Mouse (Mus musculus) neural tube, embryonic 15.5 days (tissue): ENCODE data around the gene Phyh. TPM values are rescaled to one million over a fixed set of nuclear protein-coding genes. Genes with fewer than 3 reads are reported as not detected.
"Not testable (repeated sequence)": the region's sequence is repeated elsewhere in the genome, so short reads cannot be mapped to it uniquely, and the experiment has no call there.

Experiments
- ATAC-seq: fragments of 200-750 bp; cut with Nextera tagmentation; 2 replicates; pipeline ENCODE4 v1.8.0; 2017; ENCODE audit warnings: mild to moderate bottlenecking, moderate TSS enrichment, moderate library complexity; ENCODE audit not compliant: low FRiP score
- H3K27ac ChIP-seq: fragments of 300-500 bp; sonication (generic); replicated peaks from 2 replicates; pipeline ENCODE4 v1.5.1; 2015; ENCODE audit warnings: mild to moderate bottlenecking, inconsistent platforms
- H3K27me3 ChIP-seq: fragments of 300-500 bp; sonication (generic); replicated peaks from 2 replicates; pipeline ENCODE4 v1.6.1; 2015; ENCODE audit warnings: inconsistent platforms
- H3K36me3 ChIP-seq: fragments of 300-500 bp; sonication (generic); 2 replicates; pipeline ENCODE4 v1.6.1; 2015; ENCODE audit warnings: inconsistent platforms
- H3K4me1 ChIP-seq: fragments of 300-500 bp; sonication (generic); 2 replicates; pipeline ENCODE4 v1.6.1; 2015; ENCODE audit warnings: inconsistent platforms
- H3K4me2 ChIP-seq: fragments of 300-500 bp; sonication (generic); 2 replicates; pipeline ENCODE4 v1.6.1; 2015; ENCODE audit warnings: inconsistent platforms, mild to moderate bottlenecking, moderate library complexity
- H3K4me3 ChIP-seq: fragments of 300-500 bp; sonication (generic); replicated peaks from 2 replicates; pipeline ENCODE4 v1.5.1; 2015; ENCODE audit warnings: mild to moderate bottlenecking, inconsistent platforms
- H3K9ac ChIP-seq: fragments of 300-500 bp; sonication (generic); replicated peaks from 2 replicates; pipeline ENCODE4 v1.6.1; 2015; ENCODE audit warnings: mild to moderate bottlenecking, inconsistent platforms
- H3K9me3 ChIP-seq: fragments of 300-500 bp; sonication (generic); replicated peaks from 2 replicates; pipeline ENCODE4 v1.6.1; 2016; ENCODE audit warnings: inconsistent platforms
- WGBS: fragments of 180-500 bp; shearing (Covaris S2); methylation state at CpG from one replicate; pipeline ENCODE4 v1.1.7; 2015; ENCODE audit warnings: mixed read lengths; 5-methylcytosine and 5-hydroxymethylcytosine counted together
- polyA plus RNA-seq: library from polyadenylated mRNA; unstranded; fragments of >200 nt; fragmentation: Nextera tagmentation; extraction: Ambion mirVana; gene quantifications from 2 replicates; pipeline ENCODE4 v1.2.1, GENCODE M21; 2015

Phyh gene
- polyA plus RNA-seq, 1 experiment from 2014 or later = 97.9 TPM

DNA sequence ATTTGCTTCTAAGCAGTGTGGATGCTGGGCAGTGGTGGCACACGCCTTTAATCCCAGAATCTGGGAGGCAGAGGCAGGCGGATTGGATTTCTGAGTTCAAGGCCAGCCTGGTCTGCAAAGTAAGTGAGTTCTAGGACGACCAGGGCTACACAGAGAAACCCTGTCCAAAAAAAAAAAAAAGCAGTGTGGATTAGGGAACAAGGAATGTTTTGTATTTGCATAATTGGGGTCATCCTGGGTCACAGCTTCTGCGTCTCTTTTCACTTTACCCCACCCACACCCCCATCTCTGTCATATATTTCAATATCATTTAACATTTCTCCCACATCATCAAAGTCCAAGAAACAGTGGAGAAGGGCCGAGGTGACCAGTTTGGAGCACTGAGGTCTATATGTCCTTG lies 2.2 kb downstream of the Phyh start:
- Histone ChIP-seq H3K4me2 (no peak overlapping the region), H3K9me3 (no peaks in the 10 kb centered on the region)
- WGBS = 67% methylated on average over 5 of the region's 5 CpGs

GRCm38 (mm10) chr2:4922476-4923164 lies 3.8 kb downstream of the Phyh start:
- ATAC-seq = no peak
- peaks cover 10% of the 10 kb centered on the region; the same call in 1 of the 2 replicates for H3K36me3 ChIP-seq
- no peak overlapping the region for H3K9ac ChIP-seq
- H3K4me1 ChIP-seq = peaks cover 8% of the 10 kb centered on the region
- no peaks in the 10 kb centered on the region for H3K27me3 ChIP-seq
- no peak overlapping the region for H3K4me2 ChIP-seq
- no peak overlapping the region for H3K27ac ChIP-seq
- no peak overlapping the region for H3K4me3 ChIP-seq
- 80% methylated on average over 7 of the region's 7 CpGs for WGBS
- H3K9me3 ChIP-seq = no peaks in the 10 kb centered on the region

More for the DNA sequence above, 2.2 kb downstream of the Phyh start:
- no peak for ATAC-seq
- H3K9ac ChIP-seq = no peak overlapping the region
- H3K4me1 ChIP-seq = peaks cover 9% of the 10 kb centered on the region
- no peak overlapping the region for H3K27ac ChIP-seq
- peaks cover 5% of the 10 kb centered on the region; the same call in 1 of the 2 replicates for H3K36me3 ChIP-seq
- no peak overlapping the region for H3K4me3 ChIP-seq
- H3K27me3 ChIP-seq = no peaks in the 10 kb centered on the region

- no peak for ATAC-seq
- Histone ChIP-seq H3K4me2 (no peak overlapping the region), H3K4me3 (no peak overlapping the region), H3K27me3 (no peaks in the 10 kb centered on the region), H3K9ac (no peak overlapping the region), H3K36me3 (peaks cover 29% of the 10 kb centered on the region), H3K4me1 (no peaks in the 10 kb centered on the region), H3K27ac (no peak overlapping the region), H3K9me3 (no peaks in the 10 kb centered on the region)
- 96% methylated on average over 3 of the region's 3 CpGs for whole genome bisulfite sequencing
Observed at GRCm38 (mm10) chr2:4927391-4927790, 8.6 kb downstream of the Phyh start.

- Histone ChIP-seq H3K4me3 (no peak overlapping the region), H3K27me3 (no peaks in the 10 kb centered on the region), H3K9ac (no peak overlapping the region), H3K4me1 (no peaks in the 10 kb centered on the region), H3K27ac (no peak overlapping the region), H3K9me3 (no peaks in the 10 kb centered on the region), H3K36me3 (peaks cover 32% of the 10 kb centered on the region), H3K4me2 (no peak overlapping the region)
- ATAC-seq = no peak
- WGBS = 92% methylated on average over 2 of the region's 2 CpGs
Observed at GRCm38 (mm10) chr2:4929230-4929629, 10.4 kb downstream of the Phyh start.

GRCm38 (mm10) chr2:4934516-4934915 lies 15.7 kb downstream of the Phyh start:
- Histone ChIP-seq H3K4me1 (no peaks in the 10 kb centered on the region), H3K9ac (no peak overlapping the region), H3K27me3 (no peaks in the 10 kb centered on the region), H3K4me3 (no peak overlapping the region), H3K27ac (no peak overlapping the region), H3K36me3 (peaks cover 43% of the 10 kb centered on the region), H3K4me2 (no peak overlapping the region), H3K9me3 (no peaks in the 10 kb centered on the region)
- ATAC-seq = no peak
- 92% methylated on average over 9 of the region's 9 CpGs for WGBS

DNA sequence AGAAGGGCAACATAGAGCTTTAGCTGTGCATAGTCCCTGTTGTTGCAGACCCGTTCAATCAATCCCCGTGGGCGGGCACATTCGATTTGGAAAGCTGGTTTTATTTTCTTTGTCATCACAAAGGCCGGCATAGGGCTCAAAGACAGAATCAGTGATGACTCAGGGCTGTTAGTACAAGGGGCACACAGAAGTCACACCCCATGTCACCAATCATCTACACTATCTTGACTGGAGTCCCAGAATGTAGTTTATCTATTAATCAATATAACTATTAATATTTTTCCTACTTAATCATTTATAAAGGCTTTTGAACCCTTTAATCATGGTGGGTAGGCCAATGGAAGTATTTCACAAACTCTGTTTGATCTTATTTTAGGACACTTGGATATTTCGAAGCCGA lies 19.1 kb downstream of the Phyh start:
- H3K27ac ChIP-seq = no peak overlapping the region

GRCm38 (mm10) chr2:4940861-4941260 lies 22.0 kb downstream of the Phyh start:
- H3K36me3 ChIP-seq = peaks cover 37% of the 10 kb centered on the region
- no peak overlapping the region for H3K4me3 ChIP-seq
- H3K9ac ChIP-seq = no peak overlapping the region
- H3K4me1 ChIP-seq = no peaks in the 10 kb centered on the region
- no peak overlapping the region for H3K27ac ChIP-seq
- no peak for ATAC-seq
- WGBS = 94% methylated on average over 11 of the region's 11 CpGs
- no peak overlapping the region for H3K4me2 ChIP-seq
- no peaks in the 10 kb centered on the region for H3K27me3 ChIP-seq
- 0 out of 2 replicates have a peak, but pooled peaks cover 4% of the 10 kb centered on the region for H3K9me3 ChIP-seq

More for the DNA sequence above, 19.1 kb downstream of the Phyh start:
- Histone ChIP-seq H3K9ac (no peak overlapping the region), H3K4me2 (no peak overlapping the region), H3K4me1 (no peaks in the 10 kb centered on the region), H3K4me3 (no peak overlapping the region), H3K36me3 (peaks cover 37% of the 10 kb centered on the region), H3K27me3 (no peaks in the 10 kb centered on the region), H3K9me3 (no peaks in the 10 kb centered on the region)
- 96% methylated on average over 7 of the region's 7 CpGs for WGBS
- ATAC-seq = no peak

DNA sequence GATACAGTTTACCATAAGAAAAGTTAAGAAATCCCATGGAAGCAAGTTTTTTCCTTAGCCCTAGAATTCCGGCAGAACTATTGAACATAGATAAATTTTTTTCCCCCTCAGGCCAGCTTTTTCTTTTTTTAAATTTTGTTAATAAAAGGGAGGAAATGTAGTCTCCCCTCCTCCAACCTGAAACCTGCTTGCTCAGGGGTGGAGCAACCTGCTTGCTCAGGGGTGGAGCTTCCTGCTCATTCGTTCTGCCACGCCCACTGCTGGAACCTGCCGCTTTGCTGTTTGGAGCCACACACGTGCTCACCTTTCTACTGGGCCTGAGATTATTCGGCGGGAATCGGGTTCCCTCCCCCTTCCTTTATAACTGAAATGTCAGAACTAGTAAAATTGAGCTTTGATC lies 30.9 kb downstream of the Phyh start:
- H3K27ac ChIP-seq, H3K4me1 ChIP-seq, H3K27me3 ChIP-seq, H3K4me3 ChIP-seq, H3K4me2 ChIP-seq, H3K9me3 ChIP-seq, H3K9ac ChIP-seq, ATAC-seq, H3K36me3 ChIP-seq: not testable (repeated sequence)
- WGBS = 91% methylated on average over 8 of the region's 8 CpGs

GRCm38 (mm10) chr2:4950986-4951385 lies 32.2 kb downstream of the Phyh start:
- Histone ChIP-seq H3K4me1 (no peaks in the 10 kb centered on the region), H3K9me3 (no peaks in the 10 kb centered on the region), H3K9ac (no peak overlapping the region), H3K4me3 (no peak overlapping the region), H3K27ac (no peak overlapping the region), H3K27me3 (no peaks in the 10 kb centered on the region), H3K4me2 (no peak overlapping the region), H3K36me3 (no peaks in the 10 kb centered on the region)
- 100% methylated on average over 2 of the region's 2 CpGs for WGBS
- no peak for ATAC-seq

DNA sequence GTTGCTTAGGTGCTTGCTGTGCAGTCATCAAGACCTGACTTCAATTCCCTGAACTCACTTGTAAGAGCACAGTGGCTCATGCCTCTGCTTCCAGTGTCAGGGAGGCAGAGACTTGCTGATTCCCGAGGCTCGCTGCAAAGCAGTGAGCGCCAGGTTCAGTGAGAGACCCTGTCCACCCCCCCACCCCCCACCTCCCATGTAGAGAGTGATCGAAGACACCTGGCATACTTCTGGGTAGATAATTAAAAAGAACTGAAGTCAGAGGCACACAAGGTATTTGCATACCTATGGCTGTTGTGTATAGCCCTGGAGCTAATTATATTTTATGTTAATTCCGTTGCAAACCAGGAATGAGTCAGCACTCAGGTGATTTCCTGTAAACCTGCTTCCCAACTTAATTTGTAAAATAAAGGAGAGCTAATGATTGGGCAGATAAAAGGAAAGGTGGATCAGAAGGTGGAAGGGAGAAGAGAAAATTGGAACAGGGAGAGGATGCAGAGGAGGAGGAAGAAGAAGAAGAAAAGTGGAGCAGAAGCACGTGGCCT lies 35.5 kb downstream of the Phyh start:
- H3K9me3 ChIP-seq = no peaks in the 10 kb centered on the region
- H3K9ac ChIP-seq = no peak overlapping the region
- 89% methylated on average over 6 of the region's 6 CpGs for WGBS
- H3K27me3 ChIP-seq = no peaks in the 10 kb centered on the region
- no peak overlapping the region for H3K4me2 ChIP-seq
- no peaks in the 10 kb centered on the region for H3K36me3 ChIP-seq
- H3K27ac ChIP-seq = no peak overlapping the region
- H3K4me1 ChIP-seq = no peaks in the 10 kb centered on the region
- no peak overlapping the region for H3K4me3 ChIP-seq
- ATAC-seq = no peak

GRCm38 (mm10) chr2:4958039-4958438 lies 39.2 kb downstream of the Phyh start:
- Histone ChIP-seq H3K4me3 (no peak overlapping the region), H3K27me3 (no peaks in the 10 kb centered on the region), H3K4me1 (no peaks in the 10 kb centered on the region), H3K9me3 (no peaks in the 10 kb centered on the region), H3K4me2 (no peak overlapping the region), H3K9ac (no peak overlapping the region), H3K36me3 (no peaks in the 10 kb centered on the region), H3K27ac (no peak overlapping the region)
- 96% methylated on average over 12 of the region's 12 CpGs for WGBS
- no peak for ATAC-seq

DNA sequence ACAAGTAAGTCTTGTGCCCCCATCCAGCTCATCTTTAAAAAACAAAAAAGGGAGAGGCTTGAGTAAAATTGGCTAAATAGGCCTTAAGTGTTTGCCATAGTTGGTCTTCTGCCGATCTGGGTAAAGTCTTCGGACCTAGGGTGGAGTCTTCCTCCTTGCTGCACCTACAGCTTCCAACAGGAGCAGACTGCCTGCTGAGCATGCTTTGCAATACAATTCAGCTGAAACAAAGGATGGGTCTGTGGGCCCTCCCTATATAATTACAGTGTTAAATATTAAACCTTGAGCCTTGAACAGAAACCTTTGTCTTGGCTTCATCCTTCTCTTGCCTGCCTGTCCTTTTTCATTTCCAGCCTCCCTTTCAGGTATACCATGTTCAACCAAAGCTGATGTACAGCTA lies 49.0 kb downstream of the Phyh start:
- H3K27ac ChIP-seq = no peak overlapping the region
- no peak overlapping the region for H3K9ac ChIP-seq
- no peak for ATAC-seq
- no peaks in the 10 kb centered on the region for H3K4me1 ChIP-seq
- 93% methylated on average over 2 of the region's 2 CpGs for WGBS
- H3K4me3 ChIP-seq = no peak overlapping the region
- no peaks in the 10 kb centered on the region for H3K27me3 ChIP-seq
- no peaks in the 10 kb centered on the region for H3K36me3 ChIP-seq
- H3K4me2 ChIP-seq = no peak overlapping the region
- no peaks in the 10 kb centered on the region for H3K9me3 ChIP-seq
